10 mouse cellular contexts compared by ENCODE assay signal in the genomic region with DNA sequence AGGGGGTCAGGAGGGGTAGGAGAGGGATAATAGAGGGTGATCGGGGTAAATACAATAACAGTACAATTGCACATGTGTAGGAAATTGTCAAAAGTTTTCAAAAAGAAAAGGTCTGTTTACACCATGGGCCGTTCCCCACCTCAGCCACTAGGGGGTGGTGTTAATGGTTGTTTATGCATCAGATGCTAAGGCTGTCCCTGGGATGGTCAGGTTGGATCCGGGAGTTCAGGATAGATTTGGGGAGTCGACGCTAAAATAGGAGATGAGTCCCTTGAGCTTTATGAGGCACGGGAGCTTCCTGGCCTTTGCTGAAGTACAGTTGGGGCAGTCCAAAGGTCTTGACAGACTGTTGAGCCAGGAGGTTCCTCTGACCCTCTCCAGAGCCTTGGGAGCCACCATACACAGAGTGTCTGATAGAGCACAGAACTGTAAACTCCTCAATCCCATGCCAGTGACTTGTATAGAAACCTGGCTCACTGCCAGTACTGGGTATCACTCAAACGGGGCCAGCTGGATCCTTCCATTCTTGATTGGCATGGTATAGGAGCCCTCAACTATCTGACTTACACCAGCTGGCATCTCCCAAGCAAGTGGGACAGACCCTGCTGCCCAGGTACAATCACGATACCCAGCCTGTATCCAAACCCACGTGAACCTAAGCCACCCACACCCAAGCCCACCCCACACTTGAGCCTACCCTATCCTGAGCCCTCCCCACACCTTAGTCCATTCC.
A peak's percentile ranks its signal among the peaks of the same experiment; 100 is the strongest.
DNase-seq lines count a peak whose midpoint lies in the region; ATAC-seq and TF ChIP-seq lines count a peak whose summit lies in the region.
"Had no signal": no experiment of that assay in that cellular context is flagged by ENCODE, and none has a peak within 500 bp of the region (broad histone marks: within the 10 kb centered on the region; RNA-seq: fewer than 3 reads in every experiment).

No protein-coding gene starts in this region.

- no peak for DNase-seq in limb, embryonic 10.5 days (ENCODE audit: low spot score)
- peak; percentile 49 for DNase-seq in NIH3T3 (ENCODE audit: low read depth)
- peak; percentile 53 for DNase-seq in hindbrain, postnatal 0 days (ENCODE audit: low spot score)
- DNase-seq in urinary bladder, postnatal 4 days (ENCODE audit: low spot score in 2 of 2): no peak
- no peak for DNase-seq in ovary, postnatal 10 days (ENCODE audit: low spot score)
- DNase-seq in gastrocnemius, postnatal 14 days: no peak

- ATAC-seq in limb, embryonic 12.5 days (ENCODE audit: insufficient number of reproducible peaks, insufficient read depth, low FRiP score, low TSS enrichment, low read depth): 0 out of 2 replicates have a peak, but pooled peaks have one; percentile 20
- ATAC-seq in cerebellum, adult (ENCODE audit: insufficient number of reproducible peaks, low FRiP score, low TSS enrichment): peak; percentile 36; the same call in 1 of the 2 replicates
- 0 out of 2 replicates have a peak, but pooled peaks have one; percentile 55 for ATAC-seq in hindbrain, postnatal 0 days

- H3K9me3 ChIP-seq in limb, embryonic 12.5 days: no peaks in the 10 kb centered on the region
- H3K9me3 ChIP-seq in limb, embryonic 10.5 days (replicated peaks): no peaks in the 10 kb centered on the region
- H3K9me3 ChIP-seq in hindbrain, postnatal 0 days (ENCODE audit: low read length): no peaks in the 10 kb centered on the region
- H3K9me3 ChIP-seq: embryonic facial prominence, embryonic 15.5 days; limb, embryonic 13.5 days had no signal

- no peak overlapping the region for H3K4me3 ChIP-seq in limb, embryonic 12.5 days (replicated peaks)
- no peak overlapping the region for H3K4me3 ChIP-seq in limb, embryonic 10.5 days
- H3K4me3 ChIP-seq in hindbrain, postnatal 0 days (ENCODE audit: low read length): no peak overlapping the region
- H3K4me3 ChIP-seq: embryonic facial prominence, embryonic 15.5 days; limb, embryonic 13.5 days had no signal

- H3K9ac ChIP-seq in limb, embryonic 12.5 days (replicated peaks): no peak overlapping the region
- no peak overlapping the region for H3K9ac ChIP-seq in hindbrain, postnatal 0 days (replicated peaks; ENCODE audit: low read length)
- H3K9ac ChIP-seq: embryonic facial prominence, embryonic 15.5 days; limb, embryonic 13.5 days had no signal

- 69% methylated on average over 9 of the region's 9 CpGs for WGBS in limb, embryonic 12.5 days
- WGBS in limb, embryonic 10.5 days: 71% methylated on average over 9 of the region's 9 CpGs
- WGBS in hindbrain, postnatal 0 days: 56% methylated on average over 9 of the region's 9 CpGs

- peak; percentile 72 for TF ChIP-seq CTCF in hindbrain, postnatal 0 days (IDR thresholded peaks at IDR 0.05; ENCODE audit: low read depth)

- no peak overlapping the region for H3K4me2 ChIP-seq in limb, embryonic 12.5 days
- H3K4me2 ChIP-seq in hindbrain, postnatal 0 days (ENCODE audit: low read depth, low read length): no peak overlapping the region
- H3K4me2 ChIP-seq: embryonic facial prominence, embryonic 15.5 days; limb, embryonic 13.5 days had no signal

- no peaks in the 10 kb centered on the region for H3K4me1 ChIP-seq in limb, embryonic 12.5 days (replicated peaks)
- no peaks in the 10 kb centered on the region for H3K4me1 ChIP-seq in limb, embryonic 10.5 days
- H3K4me1 ChIP-seq in hindbrain, postnatal 0 days (ENCODE audit: insufficient read depth, low read length): no peaks in the 10 kb centered on the region
- H3K4me1 ChIP-seq: embryonic facial prominence, embryonic 15.5 days; limb, embryonic 13.5 days had no signal

- H3K27me3 ChIP-seq in limb, embryonic 12.5 days: no peaks in the 10 kb centered on the region
- no peaks in the 10 kb centered on the region for H3K27me3 ChIP-seq in limb, embryonic 10.5 days (ENCODE audit: low read depth, poor library complexity, severe bottlenecking)
- H3K27me3 ChIP-seq in hindbrain, postnatal 0 days (ENCODE audit: insufficient read depth, low read length): no peaks in the 10 kb centered on the region
- H3K27me3 ChIP-seq: embryonic facial prominence, embryonic 15.5 days; limb, embryonic 13.5 days had no signal

- H3K27ac ChIP-seq in limb, embryonic 12.5 days: no peak overlapping the region
- no peak overlapping the region for H3K27ac ChIP-seq in limb, embryonic 10.5 days
- no peak overlapping the region for H3K27ac ChIP-seq in hindbrain, postnatal 0 days
- H3K27ac ChIP-seq: embryonic facial prominence, embryonic 15.5 days; limb, embryonic 13.5 days had no signal

- intact Hi-C loops in gastrocnemius, postnatal 14 days (cut with DNase I; ENCODE audit: low total_unique reads): no loop called here

- H3K36me3 ChIP-seq in limb, embryonic 12.5 days: no peaks in the 10 kb centered on the region
- no peaks in the 10 kb centered on the region for H3K36me3 ChIP-seq in limb, embryonic 10.5 days
- H3K36me3 ChIP-seq in hindbrain, postnatal 0 days (ENCODE audit: insufficient read depth, low read length): no peaks in the 10 kb centered on the region
- H3K36me3 ChIP-seq: embryonic facial prominence, embryonic 15.5 days; limb, embryonic 13.5 days had no signal

Comparison
In these comparisons a context has a peak if more than half of its experiments do, and no peak if none do; other contexts are left out.
1. DNase-seq: peak in NIH3T3 (single experiment) and hindbrain, postnatal 0 days (single experiment); none in limb, embryonic 10.5 days (single experiment), urinary bladder, postnatal 4 days (0 of 2), ovary, postnatal 10 days (single experiment) and gastrocnemius, postnatal 14 days (single experiment).
2. Peak in every context shown above with its lines, with median percentiles within 50 percentile points of each other: ATAC-seq.